Mouse (Mus musculus): Measurements from ENCODE around the gene Exoc3l. TPM values are rescaled to one million over a fixed set of nuclear protein-coding genes. Genes with fewer than 3 reads are reported as not detected.
"Not testable (repeated sequence)": the region's sequence is repeated elsewhere in the genome, so short reads cannot be mapped to it uniquely, and the experiment has no call there.

The Exoc3l gene
- total RNA-seq, 2 experiments from 2014 or later, result 2.1 to 2.3 TPM

DNA sequence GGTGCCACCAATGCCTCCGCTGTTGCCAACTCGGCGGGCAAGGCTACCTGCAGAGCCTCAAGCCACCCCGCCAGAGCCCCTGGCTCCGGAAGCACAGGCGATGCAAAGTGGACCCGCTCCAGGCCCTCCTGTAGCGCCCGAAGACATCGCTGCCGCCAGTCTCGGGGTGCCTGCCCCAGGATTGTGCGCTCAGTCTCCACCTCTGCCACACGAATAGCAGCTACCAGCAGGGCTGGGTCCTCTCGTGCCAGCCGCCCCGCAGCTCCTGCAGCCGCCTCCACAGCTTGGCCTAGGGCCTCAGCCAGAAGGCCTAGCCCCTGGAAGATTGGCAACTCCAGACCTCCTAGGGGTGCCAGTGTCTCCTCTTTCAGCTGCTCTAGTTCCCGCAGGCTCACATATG is 2.5 kb downstream of the Exoc3l start:
- no peak for DNase-seq (ENCODE audit: low spot score in 2 of 2)

DNA sequence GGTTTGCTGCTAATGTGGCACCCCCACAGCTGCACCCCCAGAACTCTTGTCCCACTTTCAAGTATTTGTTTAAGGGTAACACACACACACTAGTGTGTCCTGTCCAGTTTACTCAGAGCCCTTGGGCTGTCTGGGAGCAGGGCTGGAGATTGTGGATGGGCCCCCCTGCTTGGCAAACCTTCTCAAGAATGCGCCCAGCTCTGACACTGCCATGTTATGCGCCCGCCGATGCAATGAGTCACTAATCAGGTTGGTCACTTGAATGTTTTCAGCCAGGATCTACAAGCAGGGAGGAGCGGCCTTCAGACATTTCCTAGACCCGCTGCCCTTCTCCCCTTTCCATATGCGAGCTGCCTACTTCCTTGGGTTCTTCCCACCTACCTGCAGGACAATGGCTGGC is 3.4 kb downstream of the Exoc3l start:
- no peak for DNase-seq (ENCODE audit: low spot score in 2 of 2)

DNA sequence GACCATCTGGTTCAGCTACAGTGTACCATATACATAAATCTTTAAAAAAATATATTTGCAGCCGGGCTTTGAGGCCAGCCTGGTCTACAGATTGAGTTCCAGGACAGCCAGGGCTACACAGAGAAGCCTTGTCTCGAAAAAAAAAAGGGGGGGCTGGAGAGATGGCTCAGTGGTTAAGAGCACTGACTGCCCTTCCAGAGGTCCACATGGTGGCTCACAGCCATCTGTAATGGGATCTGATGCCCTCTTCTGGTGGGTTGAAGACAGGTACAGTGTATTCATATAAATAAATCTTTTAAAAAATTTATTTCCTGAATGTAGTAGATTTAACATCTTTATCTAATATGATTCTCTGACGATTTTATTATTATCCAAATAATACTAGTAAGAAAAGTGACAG is 4.1 kb downstream of the Exoc3l start:
- not testable (repeated sequence) for DNase-seq (ENCODE audit: low spot score in 2 of 2)

DNA sequence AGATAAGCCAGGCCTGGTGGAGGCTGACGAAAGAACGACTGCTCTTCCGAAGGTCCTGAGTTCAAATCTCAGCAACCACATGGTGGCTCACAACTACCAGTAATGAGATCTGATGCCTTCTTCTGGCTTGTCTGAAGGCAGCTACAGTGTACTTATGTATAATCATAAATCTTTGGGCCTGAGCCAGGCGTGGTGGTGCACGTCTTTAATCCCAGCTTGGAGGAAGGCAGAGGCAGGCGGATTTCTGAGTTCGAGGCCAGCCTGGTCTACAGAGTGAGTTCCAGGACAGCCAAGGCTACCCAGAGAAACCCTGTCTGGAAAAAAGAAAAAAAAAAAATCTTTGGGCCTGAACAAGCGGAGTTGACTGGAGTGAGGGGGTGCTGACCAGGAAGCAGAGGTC is 4.5 kb downstream of the Exoc3l start:
- DNase-seq (ENCODE audit: low spot score in 2 of 2), result not testable (repeated sequence)

DNA sequence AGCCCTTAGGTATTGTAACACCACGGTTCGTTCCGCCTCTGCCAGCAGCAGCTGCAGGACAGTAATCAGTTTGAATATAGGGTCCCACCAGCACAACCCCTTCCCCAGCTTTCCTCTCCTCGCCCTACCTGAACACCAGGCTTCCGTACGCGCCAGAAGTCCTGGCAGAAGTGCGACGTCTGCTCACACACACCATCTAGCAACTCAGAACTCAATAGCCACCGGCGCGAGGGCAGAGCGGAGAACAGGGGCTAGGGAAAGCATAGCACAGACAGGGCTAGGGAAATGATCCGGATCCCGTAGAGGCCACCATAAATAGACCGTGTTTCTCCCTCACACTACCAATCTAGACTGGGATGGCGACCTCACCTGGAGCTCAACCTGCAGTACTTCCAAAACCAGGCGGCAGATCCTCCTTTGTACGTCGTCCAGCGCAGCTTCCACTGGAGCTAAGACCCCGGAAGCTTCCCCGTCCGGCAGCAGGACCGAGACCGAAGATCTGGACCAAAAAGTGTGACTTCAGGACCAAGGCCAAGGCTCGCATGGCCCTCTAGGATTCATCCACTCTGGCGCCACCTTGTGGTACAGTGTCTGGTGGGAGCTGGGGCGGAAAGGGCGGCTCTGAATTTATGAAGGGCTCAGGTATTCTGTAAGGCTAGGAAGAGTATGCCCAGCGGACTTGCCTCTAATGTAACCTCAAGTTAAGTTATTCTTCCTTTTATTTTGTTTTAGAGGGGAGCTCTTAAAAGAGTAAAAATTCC is 5.2 kb downstream of the Exoc3l start:
- peak; percentile 78 to 81 for DNase-seq (ENCODE audit: low spot score in 2 of 2)

DNA sequence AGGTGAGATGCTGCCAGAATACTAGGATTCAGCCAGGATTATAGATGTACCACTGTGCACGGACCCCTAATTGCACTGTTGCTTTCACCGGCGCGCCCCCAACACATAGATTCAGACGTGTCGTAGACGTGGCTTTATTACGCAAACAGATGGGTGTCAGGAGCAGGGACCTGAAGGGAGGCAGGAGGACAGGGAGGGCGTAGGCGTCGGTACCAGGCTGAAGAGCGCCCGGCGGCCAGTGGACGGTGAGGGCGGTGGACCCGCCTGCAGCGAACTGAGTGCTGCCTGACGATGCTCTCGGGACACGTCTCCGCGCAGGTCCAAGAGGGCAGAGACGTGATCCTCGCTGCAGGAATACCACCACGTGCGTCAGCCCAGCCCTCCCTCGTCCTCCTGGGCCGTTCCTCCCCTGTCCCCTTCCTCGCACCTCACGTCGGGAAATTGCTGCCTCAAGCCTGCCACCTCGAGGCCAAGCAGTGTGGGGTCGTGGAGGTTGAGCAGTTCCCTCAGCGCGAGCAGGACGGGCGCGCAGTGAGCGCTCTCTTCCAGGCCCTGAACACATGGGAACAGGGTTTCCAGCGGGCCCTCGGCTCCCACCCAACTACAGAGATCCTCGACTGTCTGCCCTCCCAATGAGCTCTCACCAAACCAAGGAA is 6.0 kb downstream of the Exoc3l start, which contains the start of gene 4931428F04Rik:
TSS of gene 4931428F04Rik (minus strand) at position 60 of the 656 bp plus-strand sequence.
- peak in 1 of 2 experiments; percentile 43 for DNase-seq (ENCODE audit: low spot score in 2 of 2)

DNA sequence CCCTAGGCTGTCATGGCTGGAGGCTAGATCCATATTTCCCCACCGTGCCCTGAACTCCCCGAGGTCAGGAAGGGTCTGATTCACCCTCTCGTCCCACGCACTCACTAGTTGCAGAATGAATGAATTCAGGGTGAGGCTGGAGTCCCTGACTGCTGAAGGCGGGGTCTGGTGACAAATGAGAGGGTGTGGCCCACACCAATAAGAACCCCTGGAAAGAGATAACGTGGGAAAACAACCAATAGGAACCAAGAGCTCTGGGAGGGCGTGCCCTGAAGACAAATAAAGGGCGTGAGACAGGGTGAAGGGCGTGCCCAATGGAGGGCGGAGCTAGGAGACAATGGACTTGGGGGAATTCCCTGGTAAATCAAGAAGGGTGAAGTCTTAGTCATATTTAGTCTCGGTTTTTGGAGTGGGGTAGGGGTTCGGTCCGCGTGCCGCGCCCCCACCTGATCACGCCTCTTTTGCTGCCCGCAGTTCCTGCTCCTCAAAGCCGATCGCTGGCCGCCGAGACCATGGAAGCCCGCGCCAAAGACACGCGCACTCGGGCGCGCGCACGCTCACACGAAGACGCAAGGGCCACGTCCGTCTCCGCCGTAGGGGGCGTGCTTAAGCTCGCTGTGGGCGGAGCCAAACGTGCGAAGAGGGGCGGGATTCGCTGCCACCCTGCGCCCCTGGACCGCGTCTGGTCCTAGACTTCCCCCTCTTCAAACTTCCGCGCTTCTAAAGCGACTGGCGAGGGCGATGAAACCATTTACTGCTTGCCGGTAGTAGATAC is 6.8 kb downstream of the Exoc3l start:
- DNase-seq (ENCODE audit: low spot score in 2 of 2), result peak; percentile 96 to 97

DNA sequence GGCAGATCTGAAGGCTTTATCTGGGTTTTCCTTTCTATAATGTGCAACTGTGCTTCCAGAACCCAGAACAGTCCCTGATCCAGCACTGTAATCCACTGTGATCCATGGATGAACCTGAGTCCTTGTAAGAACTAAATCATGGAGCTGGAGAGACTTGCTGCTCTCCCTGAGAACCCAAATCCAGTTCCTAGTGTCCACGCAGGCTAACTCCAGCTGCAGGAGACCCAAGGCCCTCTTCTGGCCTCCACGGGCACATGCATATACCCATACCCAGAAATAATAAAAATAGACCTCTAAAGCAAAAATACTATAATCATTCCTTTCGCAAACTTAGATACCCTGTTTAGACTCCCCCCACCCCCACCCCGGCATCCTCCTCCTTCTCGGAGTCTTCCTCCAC is 7.7 kb downstream of the Exoc3l start:
- no peak for DNase-seq (ENCODE audit: low spot score in 2 of 2)

DNA sequence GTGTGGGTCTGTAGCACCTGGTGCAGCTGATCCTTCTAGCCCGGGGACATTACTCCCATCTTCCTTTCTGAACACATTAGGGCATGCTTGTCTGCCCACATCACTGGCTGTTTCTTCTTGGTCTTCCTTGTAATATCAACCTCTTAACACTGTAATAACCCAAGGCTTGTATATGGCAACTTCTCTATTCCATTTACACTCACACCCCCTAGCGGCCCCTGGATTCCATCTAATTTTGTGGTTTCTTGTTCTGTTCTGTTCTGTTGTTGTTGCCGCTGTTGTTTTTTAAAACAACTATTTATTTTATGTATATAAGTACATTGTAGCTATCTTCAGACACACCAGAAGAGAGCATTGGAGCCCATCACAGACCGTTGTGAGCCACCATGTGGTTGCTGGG is 9.0 kb downstream of the Exoc3l start:
- DNase-seq (ENCODE audit: low spot score in 2 of 2), result no peak

DNA sequence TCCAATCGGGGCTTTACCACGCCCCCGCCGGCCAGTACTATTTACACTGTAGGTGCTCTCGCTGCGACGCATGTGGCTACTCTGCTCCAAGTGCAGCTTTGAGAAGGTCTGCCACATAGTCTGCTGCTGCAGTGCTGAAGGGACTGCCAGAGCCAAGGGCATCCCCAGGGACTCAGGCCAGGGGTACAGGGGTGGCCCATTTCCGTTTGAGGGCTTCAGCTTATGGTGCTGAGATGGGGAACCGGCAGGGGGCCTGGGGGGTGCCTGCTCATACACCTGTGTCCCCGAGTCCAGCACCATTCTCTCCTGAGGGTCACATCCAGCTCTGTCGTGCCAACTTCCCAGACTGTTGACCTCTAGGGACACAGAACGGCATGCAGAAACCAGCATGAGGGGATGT is 10.4 kb downstream of the Exoc3l start:
- DNase-seq (ENCODE audit: low spot score in 2 of 2), result no peak

DNA sequence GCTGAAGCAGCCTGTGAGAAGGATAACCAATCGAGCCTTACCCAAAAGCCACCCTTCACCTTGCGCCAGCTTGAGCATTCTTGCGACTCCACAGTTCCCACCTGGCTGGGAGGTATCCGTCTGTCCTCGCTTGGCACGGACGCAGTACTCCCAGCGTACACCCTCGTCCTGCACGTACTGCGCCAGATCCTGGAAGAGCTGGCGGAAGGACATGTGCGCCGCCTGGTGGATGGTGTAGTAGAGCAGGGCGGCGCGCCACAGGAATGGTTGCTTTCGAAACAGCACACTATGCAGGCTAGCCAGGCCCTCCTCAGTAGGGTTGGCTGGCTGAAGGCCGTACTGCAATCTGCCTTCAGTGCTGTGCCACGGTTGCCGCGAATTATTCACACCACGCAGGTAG is 12.8 kb downstream of the Exoc3l start:
- DNase-seq (ENCODE audit: low spot score in 2 of 2), result no peak

DNA sequence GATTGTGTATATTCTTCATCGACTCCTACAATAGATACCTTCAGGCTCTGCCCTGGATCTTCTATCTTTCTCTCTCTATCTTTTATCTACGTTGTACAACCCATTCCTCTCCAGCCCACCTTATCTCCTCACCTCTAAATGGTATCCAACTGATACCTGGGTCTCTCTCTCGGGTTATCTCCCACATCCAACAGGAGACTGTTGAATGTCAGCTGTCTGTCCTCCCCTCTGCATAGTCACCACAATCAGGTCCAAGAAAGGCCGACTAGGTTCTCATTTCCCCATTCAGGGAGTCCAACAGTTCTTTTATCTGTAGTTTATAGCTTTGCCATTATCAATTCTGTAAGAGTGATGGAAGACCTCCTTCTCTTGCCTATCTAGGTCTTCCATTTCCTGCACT is 13.7 kb downstream of the Exoc3l start:
- no peak for DNase-seq (ENCODE audit: low spot score in 2 of 2)

DNA sequence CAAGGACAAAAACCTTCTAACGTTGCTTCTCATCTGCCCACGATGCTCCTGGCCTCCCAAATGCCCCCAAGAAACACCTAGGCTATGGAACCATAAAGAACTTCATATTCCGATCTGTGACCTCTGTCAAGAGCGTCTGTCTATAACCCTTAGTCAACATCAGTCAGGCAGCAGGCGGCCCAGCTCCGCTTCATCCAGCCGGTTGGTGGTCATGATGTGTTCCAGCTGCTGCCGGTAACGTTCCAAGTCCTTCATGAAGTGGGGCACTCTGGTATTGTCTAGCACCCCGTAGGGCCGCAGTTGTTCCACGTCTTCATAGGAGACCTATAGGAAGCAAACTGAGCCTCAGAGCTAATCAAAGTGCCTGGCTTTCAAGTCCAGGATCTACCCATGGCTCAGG is 14.1 kb downstream of the Exoc3l start:
- no peak for DNase-seq (ENCODE audit: low spot score in 2 of 2)

DNA sequence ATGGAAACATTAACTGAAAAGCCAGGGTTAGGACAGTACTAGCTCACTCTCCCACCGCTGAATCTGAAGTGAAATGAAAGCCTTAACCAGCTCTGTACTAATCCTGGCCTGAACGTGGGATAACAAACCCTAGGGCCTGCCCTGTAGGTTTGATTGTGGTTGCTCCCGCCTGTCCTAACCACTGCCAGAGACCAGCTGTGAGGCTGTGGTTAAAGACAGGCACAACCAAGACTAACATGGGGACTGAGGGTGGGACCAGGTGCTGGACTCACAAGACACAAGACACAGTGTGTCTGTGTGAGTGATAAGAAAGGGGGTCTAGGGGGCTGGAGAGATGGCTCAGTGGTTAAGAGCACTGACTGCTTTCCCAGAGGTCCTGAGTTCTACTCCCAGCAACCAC is 15.3 kb downstream of the Exoc3l start:
- no peak for DNase-seq (ENCODE audit: low spot score in 2 of 2)

DNA sequence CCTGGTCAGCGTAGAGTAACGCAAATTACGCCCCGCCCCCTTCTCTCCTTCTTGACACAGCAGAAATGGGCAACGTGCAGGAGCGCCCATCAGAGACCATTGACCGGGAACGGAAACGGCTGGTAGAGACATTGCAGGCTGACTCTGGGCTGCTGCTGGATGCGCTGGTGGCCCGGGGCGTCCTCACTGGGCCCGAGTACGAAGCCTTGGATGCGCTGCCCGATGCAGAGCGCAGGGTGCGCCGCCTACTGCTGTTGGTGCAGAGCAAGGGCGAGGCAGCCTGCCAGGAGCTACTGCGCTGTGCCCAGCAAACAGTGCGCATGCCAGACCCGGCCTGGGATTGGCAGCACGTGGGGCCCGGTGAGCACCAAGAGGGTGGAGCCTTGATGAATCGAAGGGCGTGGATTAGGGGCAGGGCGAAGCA is 17.0 kb downstream of the Exoc3l start:
- peak; percentile 78 to 87 for DNase-seq (ENCODE audit: low spot score in 2 of 2)

DNA sequence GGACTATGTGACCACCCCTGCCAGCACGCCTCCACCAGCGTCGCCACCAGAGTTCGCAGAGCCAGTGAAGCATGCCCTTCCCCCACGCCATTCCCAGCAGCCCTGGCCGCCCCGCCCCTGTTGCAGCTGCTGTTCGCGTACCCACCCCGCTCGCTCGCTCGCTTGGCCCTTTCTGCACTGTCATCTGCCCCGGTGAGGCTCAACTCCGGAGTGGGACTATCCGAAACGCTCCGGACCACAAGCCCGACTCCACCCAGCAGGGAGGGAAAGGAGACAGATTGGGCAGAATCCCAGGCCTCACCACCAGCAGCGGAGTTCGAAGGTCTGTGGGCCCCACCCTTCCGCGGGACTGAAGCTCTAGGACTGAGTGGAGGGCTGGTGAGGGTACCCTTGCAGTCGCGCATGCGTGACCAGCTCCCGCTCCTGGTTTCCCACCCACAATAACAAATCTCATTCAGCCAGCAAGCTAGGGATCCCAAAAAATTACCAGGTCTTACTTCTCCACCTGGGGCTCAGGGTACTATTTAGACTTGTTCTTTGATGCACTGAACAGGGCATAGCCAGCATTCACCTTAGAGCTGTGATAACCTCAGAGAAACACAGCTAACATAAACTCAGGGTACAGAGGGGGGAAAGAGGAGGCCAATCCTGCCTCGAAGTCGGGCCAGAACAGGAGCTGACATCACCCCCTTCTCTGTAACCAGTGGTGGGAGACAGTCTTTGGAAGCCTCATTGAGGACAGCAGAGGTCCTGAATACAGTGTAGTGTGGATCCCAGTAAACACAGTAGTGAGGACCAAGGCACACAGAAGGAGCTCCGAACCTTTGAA is 19.4 kb downstream of the Exoc3l start:
- DNase-seq (ENCODE audit: low spot score in 2 of 2), result peak in 1 of 2 experiments; percentile 43

DNA sequence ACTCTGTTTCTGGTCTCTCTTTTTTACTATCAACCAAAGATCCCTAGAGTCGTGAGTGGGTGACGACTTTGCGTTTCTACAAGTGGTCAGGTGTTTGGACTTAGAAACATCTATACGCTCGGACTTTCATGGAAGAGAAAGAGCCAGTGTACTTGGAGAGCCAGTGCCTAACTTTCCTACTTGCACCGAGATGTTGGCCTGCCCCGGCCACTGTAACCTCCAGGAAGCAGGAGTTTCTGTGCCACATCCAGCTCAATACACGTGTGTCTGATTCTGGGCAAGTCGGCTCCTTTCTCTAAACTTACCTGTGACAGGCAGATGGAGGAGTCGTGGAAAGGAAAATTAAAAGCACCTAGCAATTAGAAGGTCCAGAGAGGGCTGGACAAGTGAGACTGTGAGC is 20.1 kb downstream of the Exoc3l start, which contains the start of gene Nol3:
TSS of gene Nol3 (plus strand) at position 301 of the 400 bp plus-strand sequence.
- DNase-seq (ENCODE audit: low spot score in 2 of 2), result no peak

DNA sequence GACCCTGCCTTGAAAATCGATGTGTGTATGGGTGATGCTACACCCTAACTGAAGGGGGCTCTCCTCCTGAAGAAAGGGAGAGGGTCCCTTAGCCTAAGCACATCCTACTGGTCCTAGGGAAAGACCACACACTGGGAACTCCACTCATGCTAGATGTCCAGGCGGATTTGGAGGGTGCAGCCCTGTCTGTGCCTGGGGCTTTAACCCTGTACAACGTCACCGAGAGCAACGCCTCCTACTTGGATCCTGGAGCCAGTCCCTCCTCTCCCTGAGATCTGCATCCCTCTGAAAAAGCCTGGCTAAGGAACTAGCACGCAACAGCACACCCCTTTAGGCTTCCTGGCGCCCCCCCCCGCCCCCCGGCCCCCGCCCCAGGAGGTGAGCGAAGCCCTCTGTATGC is 20.5 kb downstream of the Exoc3l start:
- no peak for DNase-seq (ENCODE audit: low spot score in 2 of 2)

DNA sequence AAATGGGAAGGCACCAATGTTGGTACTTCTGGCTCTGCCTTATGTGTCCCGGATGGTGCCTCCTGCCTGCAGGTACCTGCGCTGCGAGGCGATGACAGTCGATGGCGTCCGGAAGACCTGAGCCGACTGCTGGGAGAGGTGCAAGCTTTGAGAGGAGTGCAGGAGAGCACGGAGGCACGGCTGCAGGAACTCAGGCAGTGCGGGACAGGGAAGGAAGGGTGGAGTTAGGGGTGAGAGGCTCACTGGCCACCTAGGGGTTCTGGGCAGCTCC is 25.1 kb downstream of the Exoc3l start:
- no peak for DNase-seq (ENCODE audit: low spot score in 2 of 2)

DNA sequence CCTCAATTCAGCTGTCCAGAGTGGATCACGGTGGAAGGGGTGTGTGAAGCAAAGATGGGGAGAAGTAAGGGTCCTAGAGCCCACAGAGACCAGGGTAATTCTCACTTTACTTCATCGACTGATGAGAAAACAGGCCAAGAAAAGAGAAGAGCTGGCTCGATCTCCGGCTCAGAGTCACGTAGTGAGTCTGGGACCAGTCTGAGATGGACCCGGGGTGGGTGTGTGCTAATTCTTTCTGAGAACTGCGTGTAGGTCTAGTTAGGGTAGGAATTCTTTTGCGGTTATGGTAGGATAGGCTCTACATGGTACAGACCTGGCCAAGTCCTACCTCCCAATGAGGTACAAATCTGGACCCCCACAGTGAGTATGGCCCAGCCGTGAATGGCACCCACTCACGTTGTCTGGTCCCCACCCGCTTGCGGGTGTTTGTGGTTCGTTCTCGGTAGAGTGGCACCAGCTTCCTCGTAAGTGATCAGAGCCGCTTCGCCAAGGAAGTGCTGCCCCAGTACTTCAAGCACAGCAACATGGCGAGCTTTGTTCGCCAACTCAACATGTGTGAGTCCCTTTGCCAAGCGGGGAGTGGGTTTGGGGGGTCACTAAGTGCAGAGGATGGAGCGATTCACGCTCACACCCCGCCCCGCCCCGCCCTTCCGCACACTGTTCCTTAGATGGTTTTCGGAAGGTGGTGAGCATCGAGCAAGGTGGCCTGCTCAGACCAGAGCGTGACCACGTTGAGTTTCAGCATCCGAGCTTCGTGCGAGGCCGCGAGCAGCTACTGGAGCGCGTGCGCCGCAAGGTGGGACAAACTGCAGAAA is 25.6 kb downstream of the Exoc3l start:
- no peak for DNase-seq (ENCODE audit: low spot score in 2 of 2)

All from layer of hippocampus, postnatal 14 days (tissue).